Mouse (Mus musculus) heart, embryonic 15.5 days (tissue): ENCODE measurements around the gene Pdhx. TPM values are rescaled to one million over a fixed set of nuclear protein-coding genes. Genes with fewer than 3 reads are reported as not detected.

Experiments used
- polyA plus RNA-seq: library from polyadenylated mRNA; unstranded; fragments of >200 nt; fragmentation: Nextera tagmentation; extraction: Ambion mirVana; gene quantifications from 2 replicates; pipeline ENCODE4 v1.2.1, GENCODE M21; 2015

The Pdhx gene
- polyA plus RNA-seq, 1 experiment from 2014 or later, result 64.2 TPM

Other genes starting within 250 kb of the Pdhx start
- 16.8 and 19.3 TPM in 2 replicates for gene Cd44, start 171.8 kb downstream of the Pdhx start, polyA plus RNA-seq
- 59.5 and 61.5 TPM in 2 replicates for gene Apip, start 162 bp upstream of the Pdhx start, polyA plus RNA-seq
- 0.33 and 1.7 TPM in 2 replicates for gene Ehf, start 229.8 kb upstream of the Pdhx start, polyA plus RNA-seq